Mouse (Mus musculus): ENCODE data around the gene Hsd17b7. TPM values are rescaled to one million over a fixed set of nuclear protein-coding genes. Genes with fewer than 3 reads are reported as not detected.

Gene Hsd17b7
- polyA plus RNA-seq (2021; fragmentation: Nextera tagmentation) = 11.9 TPM in 2 replicates
- long read RNA-seq, experiment 1, full-length matches to known transcripts = 22 of 31 reads
- long read RNA-seq, experiment 1, partial matches to known transcripts = 0 of 31 reads
- long read RNA-seq, experiment 1, other reads (novel, unspliced or antisense) = 9 of 31 reads
- long read RNA-seq, experiment 2, full-length matches to known transcripts = 60 of 91 reads
- long read RNA-seq, experiment 2, partial matches to known transcripts = 5 of 91 reads
- long read RNA-seq, experiment 2, other reads (novel, unspliced or antisense) = 26 of 91 reads

DNA sequence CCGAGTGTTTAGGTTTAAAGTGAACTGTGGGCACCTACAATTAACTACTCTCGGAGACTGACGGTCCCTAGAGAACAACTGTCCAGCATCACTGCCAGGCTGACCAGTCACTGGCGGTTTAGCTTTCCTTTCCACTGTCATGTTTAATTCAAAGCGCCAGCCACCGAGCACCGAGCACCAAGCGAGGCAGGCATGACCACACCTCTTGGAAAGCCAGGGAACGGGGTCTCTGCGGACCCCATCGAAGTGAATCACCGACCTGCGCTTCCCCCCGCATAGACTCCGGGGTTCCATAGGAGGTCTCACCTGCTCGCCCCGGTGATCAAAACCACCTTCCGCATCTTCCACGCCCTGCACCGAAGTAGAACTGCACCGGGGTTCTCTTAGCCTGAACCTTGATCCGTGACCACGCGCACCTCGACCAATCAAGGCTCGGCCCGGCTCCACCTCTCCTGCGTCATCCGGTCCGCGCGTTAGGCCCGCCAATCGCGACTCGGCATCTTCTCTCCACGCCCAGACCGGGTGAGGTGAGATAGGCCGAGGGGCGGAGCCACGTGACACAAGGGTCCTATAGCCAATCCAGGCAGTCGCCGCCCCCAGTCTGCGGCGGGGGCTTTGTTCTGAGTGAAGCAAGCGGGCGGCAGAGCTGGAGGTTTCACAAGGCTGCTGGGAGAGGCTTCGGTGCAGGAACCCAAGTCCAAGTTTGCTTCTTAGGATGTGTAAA, at the start of gene Hsd17b7:
Gene Hsd17b7, minus strand, starts transcription at position 450 of the 724 bp plus-strand sequence.

DNA sequence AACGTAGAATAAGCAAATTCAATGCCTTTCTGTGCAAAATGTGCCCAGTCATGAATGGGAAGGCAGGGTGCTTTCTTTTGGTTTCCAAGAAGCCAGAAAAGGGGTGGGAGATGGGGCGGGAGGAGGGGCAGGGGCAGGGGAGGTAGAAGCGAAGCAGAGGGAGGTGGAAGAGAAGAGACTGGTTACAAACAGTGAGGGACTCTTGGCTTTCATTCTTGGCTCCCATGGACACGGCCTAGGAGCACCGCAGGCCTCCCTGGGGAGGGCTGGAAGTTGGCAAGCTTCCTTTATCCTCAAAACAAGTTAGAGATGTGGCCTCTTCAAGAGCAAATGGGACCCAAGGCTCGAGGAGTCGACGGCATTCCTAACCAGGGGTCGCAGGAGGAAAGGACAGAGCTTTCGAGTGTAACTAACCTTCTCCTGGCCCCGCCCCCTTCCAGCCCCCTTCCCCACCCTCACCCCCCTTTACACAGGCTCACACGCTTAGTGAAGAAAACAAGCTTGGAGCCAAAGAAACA, 40.5 kb downstream of the Hsd17b7 start, which contains the start of gene Ccdc190:
Gene Ccdc190, plus strand, starts transcription at position 195 of the 518 bp plus-strand sequence.

Other genes starting within 250 kb of the Hsd17b7 start
- 31.4 and 33.9 TPM in 2 replicates for gene Rgs4, start 221.6 kb downstream of the Hsd17b7 start, polyA plus RNA-seq (2021; fragmentation: Nextera tagmentation)
- 3.2 and 4.1 TPM in 2 replicates for gene Ccdc190, start 40.6 kb downstream of the Hsd17b7 start, polyA plus RNA-seq (2021; fragmentation: Nextera tagmentation)
- 8.6 and 9.1 TPM in 2 replicates for gene Ddr2, start 141.5 kb upstream of the Hsd17b7 start, polyA plus RNA-seq (2021; fragmentation: Nextera tagmentation)
- gene Uap1, start 205.7 kb upstream of the Hsd17b7 start, polyA plus RNA-seq (2021; fragmentation: Nextera tagmentation) = 19.7 and 26.2 TPM in 2 replicates
- 18.7 and 22.4 TPM in 2 replicates for gene Uhmk1, start 246.2 kb upstream of the Hsd17b7 start, polyA plus RNA-seq (2021; fragmentation: Nextera tagmentation)